20 mouse cellular contexts compared by ENCODE assay signal in genomic region chr17:12897674-12898073, GRCm38 (mm10). TPM values are rescaled to one million over a fixed set of nuclear protein-coding genes. Genes with fewer than 3 reads are reported as not detected.
DNase-seq lines count a peak whose midpoint lies in the region; ATAC-seq and TF ChIP-seq lines count a peak whose summit lies in the region.
"Had no signal": no experiment of that assay in that cellular context is flagged by ENCODE, and none has a peak within 500 bp of the region (broad histone marks: within the 10 kb centered on the region; RNA-seq: fewer than 3 reads in every experiment).

No protein-coding gene starts in this region.

- no peak overlapping the region for H3K9ac ChIP-seq in hindbrain, embryonic 11.5 days (ENCODE audit: low read depth, low read length)
- no peak overlapping the region for H3K9ac ChIP-seq in embryonic facial prominence, embryonic 11.5 days (replicated peaks; ENCODE audit: low read length)
- no peak overlapping the region for H3K9ac ChIP-seq in forebrain, postnatal 0 days
- no peak overlapping the region for H3K9ac ChIP-seq in midbrain, embryonic 13.5 days (replicated peaks)
- H3K9ac ChIP-seq: embryonic facial prominence, embryonic 15.5 days; heart, embryonic 12.5 days had no signal

- H3K27ac ChIP-seq in hindbrain, embryonic 10.5 days = peak overlapping the region; percentile 40; the same call in 1 of the 2 replicates
- no peak overlapping the region for H3K27ac ChIP-seq in hindbrain, embryonic 11.5 days (ENCODE audit: low read depth, low read length)
- H3K27ac ChIP-seq in embryonic facial prominence, embryonic 11.5 days (replicated peaks; ENCODE audit: low read depth, low read length) = peak overlapping the region; percentile 20; the same call in 1 of the 2 replicates
- peak overlapping the region; percentile 51 for H3K27ac ChIP-seq in forebrain, postnatal 0 days (ENCODE audit: low read depth, low read length)
- H3K27ac ChIP-seq in midbrain, embryonic 13.5 days = peak overlapping the region; percentile 12; the same call in 1 of the 2 replicates
- H3K27ac ChIP-seq: embryonic facial prominence, embryonic 15.5 days had no signal

- DNase-seq in hindbrain, embryonic 10.5 days (ENCODE audit: low spot score) = no peak
- no peak for DNase-seq in hindbrain, embryonic 11.5 days (ENCODE audit: low spot score)
- no peak for DNase-seq in embryonic facial prominence, embryonic 11.5 days (ENCODE audit: low spot score)
- peak; percentile 36 for DNase-seq in forebrain, postnatal 0 days
- no peak for DNase-seq in right cerebral cortex, postnatal 36 days (ENCODE audit: low spot score in 2 of 2)
- DNase-seq in lung, postnatal 10 days = no peak
- DNase-seq in thymus, postnatal 4 days = no peak
- DNase-seq: cerebellum, postnatal 14 days; heart, postnatal 4 days; lung, adult 18-20 months; right cerebral cortex, postnatal 4 days; thymus, adult 2 months had no signal

- H3K27me3 ChIP-seq in hindbrain, embryonic 10.5 days (ENCODE audit: insufficient read depth, poor library complexity, severe bottlenecking) = no peaks in the 10 kb centered on the region
- H3K27me3 ChIP-seq in hindbrain, embryonic 11.5 days (ENCODE audit: control insufficient read depth, insufficient read depth, low read length) = no peaks in the 10 kb centered on the region
- H3K27me3 ChIP-seq in embryonic facial prominence, embryonic 11.5 days (ENCODE audit: control insufficient read depth, insufficient read depth, low read length) = no peaks in the 10 kb centered on the region
- H3K27me3 ChIP-seq in forebrain, postnatal 0 days (ENCODE audit: insufficient read depth, low read length) = no peaks in the 10 kb centered on the region
- H3K27me3 ChIP-seq in midbrain, embryonic 13.5 days = no peaks in the 10 kb centered on the region
- H3K27me3 ChIP-seq: embryonic facial prominence, embryonic 15.5 days; heart, embryonic 12.5 days had no signal

- H3K4me3 ChIP-seq in hindbrain, embryonic 10.5 days = no peak overlapping the region
- no peak overlapping the region for H3K4me3 ChIP-seq in hindbrain, embryonic 11.5 days (ENCODE audit: low read depth, low read length)
- H3K4me3 ChIP-seq in embryonic facial prominence, embryonic 11.5 days (ENCODE audit: low read depth, low read length) = no peak overlapping the region
- no peak overlapping the region for H3K4me3 ChIP-seq in forebrain, postnatal 0 days (ENCODE audit: low read depth, low read length)
- H3K4me3 ChIP-seq in midbrain, embryonic 13.5 days (replicated peaks) = no peak overlapping the region
- H3K4me3 ChIP-seq: embryonic facial prominence, embryonic 15.5 days; heart, embryonic 12.5 days; myocyte had no signal

- no peak overlapping the region for H3K4me2 ChIP-seq in hindbrain, embryonic 11.5 days (replicated peaks; ENCODE audit: low read depth, low read length)
- H3K4me2 ChIP-seq in embryonic facial prominence, embryonic 11.5 days (ENCODE audit: low read depth, low read length) = no peak overlapping the region
- no peak overlapping the region for H3K4me2 ChIP-seq in forebrain, postnatal 0 days (ENCODE audit: low read depth)
- H3K4me2 ChIP-seq in midbrain, embryonic 13.5 days (replicated peaks) = no peak overlapping the region
- H3K4me2 ChIP-seq: embryonic facial prominence, embryonic 15.5 days; heart, embryonic 12.5 days had no signal

- no peaks in the 10 kb centered on the region; the same call in 1 of the 2 replicates for H3K4me1 ChIP-seq in hindbrain, embryonic 10.5 days (replicated peaks)
- H3K4me1 ChIP-seq in hindbrain, embryonic 11.5 days (replicated peaks; ENCODE audit: control insufficient read depth, insufficient read depth, low read length) = no peaks in the 10 kb centered on the region
- no peaks in the 10 kb centered on the region for H3K4me1 ChIP-seq in embryonic facial prominence, embryonic 11.5 days (ENCODE audit: control insufficient read depth, insufficient read depth, low read length)
- no peaks in the 10 kb centered on the region for H3K4me1 ChIP-seq in forebrain, postnatal 0 days (ENCODE audit: insufficient read depth)
- H3K4me1 ChIP-seq in midbrain, embryonic 13.5 days (replicated peaks) = no peaks in the 10 kb centered on the region
- H3K4me1 ChIP-seq: embryonic facial prominence, embryonic 15.5 days; heart, embryonic 12.5 days had no signal

- ATAC-seq in hindbrain, embryonic 11.5 days (ENCODE audit: low FRiP score) = no peak
- ATAC-seq in embryonic facial prominence, embryonic 11.5 days (replicated peaks; ENCODE audit: insufficient number of reproducible peaks, low FRiP score, low TSS enrichment, low read depth) = 0 out of 2 replicates have a peak, but pooled peaks have one; percentile 44
- peak; percentile 56 for ATAC-seq in forebrain, postnatal 0 days
- ATAC-seq in midbrain, embryonic 13.5 days = peak; percentile 62; the same call in 1 of the 2 replicates
- ATAC-seq: activated CD4-positive, CD25-positive, alpha-beta regulatory T cell, adult 4 months had no signal

- no peak for TF ChIP-seq CTCF in forebrain, postnatal 0 days (IDR thresholded peaks at IDR 0.05; ENCODE audit: low read depth)

- H3K36me3 ChIP-seq in hindbrain, embryonic 10.5 days = peaks cover 56% of the 10 kb centered on the region
- H3K36me3 ChIP-seq in hindbrain, embryonic 11.5 days (ENCODE audit: control insufficient read depth, insufficient read depth, low read length) = no peaks in the 10 kb centered on the region
- H3K36me3 ChIP-seq in embryonic facial prominence, embryonic 11.5 days (replicated peaks; ENCODE audit: control insufficient read depth, insufficient read depth, low read depth, low read length) = no peaks in the 10 kb centered on the region
- no peaks in the 10 kb centered on the region for H3K36me3 ChIP-seq in forebrain, postnatal 0 days (ENCODE audit: insufficient read depth)
- peaks cover 48% of the 10 kb centered on the region for H3K36me3 ChIP-seq in midbrain, embryonic 13.5 days

- WGBS in hindbrain, embryonic 10.5 days = 82% methylated on average over 5 of the region's 5 CpGs
- 76% methylated on average over 5 of the region's 5 CpGs for WGBS in hindbrain, embryonic 11.5 days
- 86% methylated on average over 5 of the region's 5 CpGs for WGBS in embryonic facial prominence, embryonic 11.5 days
- 86% methylated on average over 5 of the region's 5 CpGs for WGBS in forebrain, postnatal 0 days
- WGBS in midbrain, embryonic 13.5 days = 86% methylated on average over 5 of the region's 5 CpGs

- no peaks in the 10 kb centered on the region for H3K9me3 ChIP-seq in hindbrain, embryonic 10.5 days
- H3K9me3 ChIP-seq in hindbrain, embryonic 11.5 days (ENCODE audit: control insufficient read depth, low read length) = no peaks in the 10 kb centered on the region
- H3K9me3 ChIP-seq in embryonic facial prominence, embryonic 11.5 days (replicated peaks; ENCODE audit: control insufficient read depth, low read length) = no peaks in the 10 kb centered on the region
- H3K9me3 ChIP-seq in forebrain, postnatal 0 days (ENCODE audit: low read length) = no peaks in the 10 kb centered on the region
- no peaks in the 10 kb centered on the region for H3K9me3 ChIP-seq in midbrain, embryonic 13.5 days
- H3K9me3 ChIP-seq: embryonic facial prominence, embryonic 15.5 days; heart, embryonic 12.5 days had no signal

RNA-seq across cellular contexts. Expression of gene Pnldc1, which starts 12.4 kb away (rescaled TPM):
- polyA plus RNA-seq in hindbrain, embryonic 10.5 days (2016; fragmentation: Nextera tagmentation; extraction: Ambion mirVana) = 2.4 and 2.9 TPM in 2 replicates
- polyA plus RNA-seq in hindbrain, embryonic 11.5 days (2014; fragmentation: Nextera tagmentation; extraction: Ambion mirVana) = 1.0 and 1.5 TPM in 2 replicates
- polyA plus RNA-seq in embryonic facial prominence, embryonic 11.5 days (2014; fragmentation: Nextera tagmentation; extraction: Ambion mirVana) = 1.6 and 2.3 TPM in 2 replicates
- total RNA-seq in forebrain, postnatal 0 days (2014; rRNA removed) = 0.38 and 0.90 TPM in 2 replicates
- 1.0 and 1.2 TPM in 2 replicates for polyA plus RNA-seq in forebrain, postnatal 0 days (2015; fragmentation: Nextera tagmentation; extraction: Ambion mirVana)
- 1.5 and 2.0 TPM in 2 replicates for polyA plus RNA-seq in midbrain, embryonic 13.5 days (2015; fragmentation: Nextera tagmentation; extraction: Ambion mirVana)

RNA-seq across cellular contexts. Expression of gene Tcp1, which starts 17.8 kb away (rescaled TPM):
- polyA plus RNA-seq in hindbrain, embryonic 10.5 days (2016; fragmentation: Nextera tagmentation; extraction: Ambion mirVana) = 430 and 490 TPM in 2 replicates
- polyA plus RNA-seq in hindbrain, embryonic 11.5 days (2014; fragmentation: Nextera tagmentation; extraction: Ambion mirVana) = 546 and 558 TPM in 2 replicates
- polyA plus RNA-seq in embryonic facial prominence, embryonic 11.5 days (2014; fragmentation: Nextera tagmentation; extraction: Ambion mirVana) = 644 and 679 TPM in 2 replicates
- 409 and 432 TPM in 2 replicates for total RNA-seq in forebrain, postnatal 0 days (2014; rRNA removed)
- polyA plus RNA-seq in forebrain, postnatal 0 days (2015; fragmentation: Nextera tagmentation; extraction: Ambion mirVana) = 375 and 418 TPM in 2 replicates
- 403 and 435 TPM in 2 replicates for polyA plus RNA-seq in midbrain, embryonic 13.5 days (2015; fragmentation: Nextera tagmentation; extraction: Ambion mirVana)

RNA-seq across cellular contexts. Expression of gene Mrpl18, which starts 18.5 kb away (rescaled TPM):
- polyA plus RNA-seq in hindbrain, embryonic 10.5 days (2016; fragmentation: Nextera tagmentation; extraction: Ambion mirVana) = 175 and 190 TPM in 2 replicates
- polyA plus RNA-seq in hindbrain, embryonic 11.5 days (2014; fragmentation: Nextera tagmentation; extraction: Ambion mirVana) = 162 and 171 TPM in 2 replicates
- 172 and 188 TPM in 2 replicates for polyA plus RNA-seq in embryonic facial prominence, embryonic 11.5 days (2014; fragmentation: Nextera tagmentation; extraction: Ambion mirVana)
- 45.7 and 56.9 TPM in 2 replicates for total RNA-seq in forebrain, postnatal 0 days (2014; rRNA removed)
- polyA plus RNA-seq in forebrain, postnatal 0 days (2015; fragmentation: Nextera tagmentation; extraction: Ambion mirVana) = 86.5 and 104 TPM in 2 replicates
- 138 and 145 TPM in 2 replicates for polyA plus RNA-seq in midbrain, embryonic 13.5 days (2015; fragmentation: Nextera tagmentation; extraction: Ambion mirVana)

RNA-seq across cellular contexts. Expression of gene Mrgprh, which starts 21.8 kb away (rescaled TPM):
- not detected in 2 replicates for polyA plus RNA-seq in hindbrain, embryonic 10.5 days (2016; fragmentation: Nextera tagmentation; extraction: Ambion mirVana)
- not detected in 2 replicates for polyA plus RNA-seq in hindbrain, embryonic 11.5 days (2014; fragmentation: Nextera tagmentation; extraction: Ambion mirVana)
- not detected in 2 replicates for polyA plus RNA-seq in embryonic facial prominence, embryonic 11.5 days (2014; fragmentation: Nextera tagmentation; extraction: Ambion mirVana)
- total RNA-seq in forebrain, postnatal 0 days (2014; rRNA removed) = not detected in 2 replicates
- not detected in 2 replicates for polyA plus RNA-seq in forebrain, postnatal 0 days (2015; fragmentation: Nextera tagmentation; extraction: Ambion mirVana)
- not detected in 2 replicates for polyA plus RNA-seq in midbrain, embryonic 13.5 days (2015; fragmentation: Nextera tagmentation; extraction: Ambion mirVana)
- total RNA-seq: layer of hippocampus, adult 18-20 months; megakaryocyte progenitor cell, adult 5-6 weeks had no signal
- polyA plus RNA-seq: activated CD4-positive, CD25-positive, alpha-beta regulatory T cell, adult 4 months; heart, embryonic 12.5 days; kidney, embryonic 14.5 days; myocyte had no signal

RNA-seq across cellular contexts. Expression of gene Mas1, which starts 29.7 kb away (rescaled TPM):
- 0.22 and 0.89 TPM in 2 replicates for polyA plus RNA-seq in hindbrain, embryonic 10.5 days (2016; fragmentation: Nextera tagmentation; extraction: Ambion mirVana)
- polyA plus RNA-seq in hindbrain, embryonic 11.5 days (2014; fragmentation: Nextera tagmentation; extraction: Ambion mirVana) = 0.08 and 0.14 TPM in 2 replicates
- 0.18 and 0.42 TPM in 2 replicates for polyA plus RNA-seq in embryonic facial prominence, embryonic 11.5 days (2014; fragmentation: Nextera tagmentation; extraction: Ambion mirVana)
- 1.5 and 2.2 TPM in 2 replicates for total RNA-seq in forebrain, postnatal 0 days (2014; rRNA removed)
- 1.4 and 2.4 TPM in 2 replicates for polyA plus RNA-seq in forebrain, postnatal 0 days (2015; fragmentation: Nextera tagmentation; extraction: Ambion mirVana)
- not detected in 2 replicates for polyA plus RNA-seq in midbrain, embryonic 13.5 days (2015; fragmentation: Nextera tagmentation; extraction: Ambion mirVana)
- total RNA-seq: megakaryocyte progenitor cell, adult 5-6 weeks had no signal
